Mouse (Mus musculus) liver, adult 2 months (tissue): ENCODE data around the gene Rnf130.

Source experiments
- CTCF ChIP-seq: fragments of 200-500 bp; IDR thresholded peaks from 2 replicates; pipeline ENCODE4 v1.5.1; 2011; ENCODE audit warnings: low read depth, low read length, control low read depth
- POLR2A ChIP-seq: fragments of 200-500 bp; IDR thresholded peaks from 2 replicates; pipeline ENCODE4 v1.6.1; 2011; ENCODE audit warnings: low read length, control low read depth; ENCODE audit not compliant: insufficient read depth; ENCODE audit errors: extremely low read depth

DNA sequence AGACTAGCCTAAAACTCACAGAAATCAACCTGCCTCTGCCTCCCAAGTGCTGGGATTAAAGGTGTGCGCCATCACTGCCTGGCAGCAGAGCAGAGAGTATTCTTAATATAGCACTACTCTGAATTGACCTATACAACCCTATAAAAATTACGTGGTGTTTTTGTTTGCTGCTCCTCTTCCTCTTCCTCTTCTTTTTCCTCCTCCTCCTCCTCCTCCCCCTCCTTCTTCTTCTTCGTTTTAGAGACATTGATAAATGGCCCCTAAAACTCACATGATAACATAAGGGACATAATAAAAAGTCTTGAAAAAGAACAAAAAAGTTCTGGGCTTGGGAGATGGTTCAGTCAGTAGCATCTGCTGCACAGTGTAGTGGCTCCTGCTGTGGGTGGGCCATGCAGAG lies 16.0 kb downstream of the Rnf130 start:
- TF ChIP-seq POLR2A: no peak
- no peak for TF ChIP-seq CTCF
